Mouse (Mus musculus) granulocyte monocyte progenitor cell, adult 5-6 weeks (primary cell): Measurements from ENCODE around the gene 2010111I01Rik. TPM values are rescaled to one million over a fixed set of nuclear protein-coding genes. Genes with fewer than 3 reads are reported as not detected.

Experiments used
- ATAC-seq: replicated peaks from 2 replicates; pipeline ENCODE4 v1.8.0; 2016; ENCODE audit warnings: mild to moderate bottlenecking, moderate TSS enrichment, inconsistent platforms; ENCODE audit not compliant: poor library complexity, severe bottlenecking
- total RNA-seq, 2 experiments: library from RNA; stranded (forward) in 1 of 2; stranded (reverse) in 1 of 2; fragments of 200-712, 200-1000 nt in 1 of 2; fragments of >200 nt in 1 of 2; fragmentation: Nextera tagmentation in 1 of 2; gene quantifications; 2 replicates each; pipeline ENCODE4 v1.2.3; 2014 to 2017

The 2010111I01Rik gene
- total RNA-seq, 2 experiments from 2014 or later: 61.9 to 86.8 TPM

GRCm38 (mm10) chr13:63184946-63185345 is 220.3 kb downstream of the 2010111I01Rik start:
- ATAC-seq: no peak

- no peak for ATAC-seq
Observed at GRCm38 (mm10) chr13:63186217-63186616, 221.5 kb downstream of the 2010111I01Rik start.

GRCm38 (mm10) chr13:63186642-63187041 is 221.9 kb downstream of the 2010111I01Rik start:
- peak; percentile 76 for ATAC-seq

GRCm38 (mm10) chr13:63187145-63188143 is 222.8 kb downstream of the 2010111I01Rik start:
- ATAC-seq: no peak

GRCm38 (mm10) chr13:63188306-63188705 is 223.6 kb downstream of the 2010111I01Rik start:
- no peak for ATAC-seq

GRCm38 (mm10) chr13:63188811-63189210 is 224.1 kb downstream of the 2010111I01Rik start:
- no peak for ATAC-seq

GRCm38 (mm10) chr13:63193423-63193822 is 228.7 kb downstream of the 2010111I01Rik start:
- ATAC-seq: no peak

- no peak for ATAC-seq
Observed at GRCm38 (mm10) chr13:63198038-63198437, 233.3 kb downstream of the 2010111I01Rik start.

GRCm38 (mm10) chr13:63199588-63199987 is 234.9 kb downstream of the 2010111I01Rik start:
- ATAC-seq: no peak

- ATAC-seq: no peak
Observed at GRCm38 (mm10) chr13:63203502-63204278, 239.0 kb downstream of the 2010111I01Rik start.

- ATAC-seq: no peak
Observed at GRCm38 (mm10) chr13:63205750-63206149, 241.1 kb downstream of the 2010111I01Rik start.

GRCm38 (mm10) chr13:63206396-63206795 is 241.7 kb downstream of the 2010111I01Rik start:
- ATAC-seq: no peak

GRCm38 (mm10) chr13:63216537-63216936 is 251.8 kb downstream of the 2010111I01Rik start:
- ATAC-seq: no peak

GRCm38 (mm10) chr13:63223026-63223770 is 258.5 kb downstream of the 2010111I01Rik start:
- no peak for ATAC-seq

- ATAC-seq: no peak
Observed at GRCm38 (mm10) chr13:63225796-63226583, 261.3 kb downstream of the 2010111I01Rik start.

GRCm38 (mm10) chr13:63227785-63228184 is 263.1 kb downstream of the 2010111I01Rik start:
- no peak for ATAC-seq

GRCm38 (mm10) chr13:63230955-63231701 is 266.4 kb downstream of the 2010111I01Rik start:
- ATAC-seq: no peak

GRCm38 (mm10) chr13:63231702-63232070 is 267.0 kb downstream of the 2010111I01Rik start:
- ATAC-seq: no peak

GRCm38 (mm10) chr13:63232558-63232957 is 267.9 kb downstream of the 2010111I01Rik start:
- peak; percentile 87 for ATAC-seq
